Mouse (Mus musculus) granulocyte monocyte progenitor cell, adult 5-6 weeks (primary cell): Measurements from ENCODE around the gene Slit3. TPM values are rescaled to one million over a fixed set of nuclear protein-coding genes. Genes with fewer than 3 reads are reported as not detected.

ENCODE experiments used
- ATAC-seq: replicated peaks from 2 replicates; pipeline ENCODE4 v1.8.0; 2016; ENCODE audit warnings: mild to moderate bottlenecking, moderate TSS enrichment, inconsistent platforms; ENCODE audit not compliant: poor library complexity, severe bottlenecking
- total RNA-seq, 2 experiments: library from RNA; stranded (forward) in 1 of 2; stranded (reverse) in 1 of 2; fragments of 200-712, 200-1000 nt in 1 of 2; fragments of >200 nt in 1 of 2; fragmentation: Nextera tagmentation in 1 of 2; gene quantifications; 2 replicates each; pipeline ENCODE4 v1.2.3; 2014 to 2017

Slit3 gene
- total RNA-seq, 2 experiments from 2014 or later = not detected

DNA sequence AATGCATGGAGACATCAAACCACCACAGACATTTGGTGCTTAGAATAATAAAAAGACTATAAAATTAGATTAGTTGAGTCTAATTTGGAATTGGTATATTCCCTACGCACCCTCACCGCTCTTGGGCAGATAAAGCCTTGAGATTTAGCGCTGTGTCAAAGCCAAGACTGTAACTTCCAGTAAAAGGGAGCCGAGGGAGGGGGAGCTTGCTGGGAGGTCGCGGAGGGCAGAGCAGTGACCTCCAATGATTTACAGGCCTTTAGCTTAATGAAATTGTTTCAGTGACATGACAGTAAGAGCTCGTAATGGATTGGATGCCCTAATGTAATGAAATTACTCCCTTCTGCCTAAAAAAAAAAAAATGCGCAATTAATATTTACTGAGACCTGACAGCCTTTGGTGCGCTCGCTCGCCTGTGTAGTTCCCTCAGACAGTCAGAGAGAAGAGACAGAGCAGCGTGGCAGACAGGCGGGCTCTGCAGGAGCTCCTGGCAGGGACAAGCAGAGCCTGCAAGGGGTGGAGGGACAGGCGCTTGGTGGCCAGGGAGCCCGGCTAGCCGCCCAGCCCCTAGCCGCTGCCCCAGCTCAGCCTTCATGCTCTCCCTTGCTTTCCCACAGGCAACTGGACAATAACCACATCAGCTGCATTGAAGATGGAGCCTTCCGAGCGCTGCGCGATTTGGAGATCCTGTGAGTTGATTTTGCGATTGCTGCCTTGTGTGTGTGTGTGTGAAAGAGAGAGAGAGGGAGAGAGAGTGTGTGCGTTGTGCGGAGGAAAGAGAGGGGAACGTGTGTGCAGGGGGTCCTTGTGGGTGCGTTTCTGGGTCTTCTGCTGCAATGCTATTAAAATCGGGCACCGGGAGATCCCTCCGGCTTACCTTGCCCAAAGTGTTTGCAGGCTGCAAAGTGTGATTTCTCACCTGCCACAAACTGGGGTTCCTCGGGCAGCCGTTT is 423.4 kb downstream of the Slit3 start:
- no peak for ATAC-seq

DNA sequence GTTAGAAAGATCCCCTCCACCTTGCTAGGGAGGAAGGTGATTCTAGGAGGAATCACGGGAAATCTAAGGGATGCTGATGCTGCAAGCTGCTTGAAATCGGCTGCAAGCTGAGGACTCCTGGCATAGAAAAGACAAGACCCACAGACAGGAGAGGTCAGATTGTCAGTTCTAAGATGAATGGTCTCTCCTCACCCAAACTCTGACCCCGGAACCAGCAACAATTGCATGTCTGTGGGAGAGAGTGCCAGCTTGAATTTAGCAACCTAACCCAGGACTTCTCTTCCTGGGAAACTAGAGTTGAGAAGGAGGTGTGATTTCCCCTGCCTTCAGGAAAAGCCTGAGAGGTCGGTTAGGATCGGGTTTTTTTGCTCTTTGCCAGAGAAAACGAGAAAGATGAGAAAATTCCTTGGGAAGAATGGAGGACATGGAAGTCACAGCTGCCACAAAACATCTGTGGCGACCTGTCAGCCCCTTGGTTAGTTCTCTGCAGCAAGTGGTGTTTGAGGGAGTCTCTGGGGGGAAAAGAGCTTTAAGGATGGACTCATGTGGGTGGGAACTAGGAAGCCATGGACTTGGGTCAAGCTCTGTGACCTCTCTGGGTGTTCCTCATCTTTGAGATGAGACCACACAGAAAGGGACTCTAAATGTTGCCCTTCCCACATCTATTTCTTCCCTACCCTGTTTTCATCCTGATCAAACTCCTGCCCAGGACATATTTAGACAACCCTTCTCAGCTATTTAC is 425.2 kb downstream of the Slit3 start:
- no peak for ATAC-seq

DNA sequence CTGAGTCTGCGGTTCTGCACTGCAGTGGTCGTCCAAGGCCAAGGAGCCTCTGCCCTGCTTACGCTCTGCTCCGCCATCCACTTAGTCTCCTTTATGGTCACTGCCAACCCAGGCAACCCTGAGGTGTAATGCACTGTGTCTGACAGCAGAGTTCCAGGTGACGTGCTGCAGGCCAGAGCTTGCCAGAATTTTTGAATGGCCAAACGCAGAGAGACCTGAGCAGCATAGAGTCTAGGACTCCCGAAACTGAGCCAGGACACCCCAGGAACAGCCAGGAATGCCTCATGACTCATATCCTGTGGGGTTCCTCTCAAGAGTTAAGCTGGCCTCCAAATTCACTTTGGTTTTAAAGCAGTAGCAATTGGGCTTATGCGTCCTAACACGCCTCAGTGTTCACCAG is 429.0 kb downstream of the Slit3 start:
- ATAC-seq = no peak

DNA sequence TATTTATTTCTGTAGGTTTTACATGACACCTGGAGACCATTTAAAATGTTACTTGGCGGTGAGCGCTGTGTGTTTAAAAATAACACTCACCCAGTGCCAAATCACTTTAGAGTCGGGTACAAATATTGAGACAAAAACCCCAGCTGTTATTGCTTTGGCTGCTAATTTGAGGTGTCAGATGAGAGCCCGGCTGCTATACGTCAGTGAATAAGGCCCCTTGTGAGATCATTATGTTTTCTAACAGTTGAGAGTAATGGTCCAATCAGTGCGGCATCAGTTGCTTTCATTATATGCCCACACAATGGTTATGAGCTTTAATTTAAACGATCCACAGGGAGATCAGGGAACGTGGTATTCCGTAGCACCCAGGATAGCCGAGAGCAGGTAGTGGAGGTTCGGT is 435.2 kb downstream of the Slit3 start:
- no peak for ATAC-seq

DNA sequence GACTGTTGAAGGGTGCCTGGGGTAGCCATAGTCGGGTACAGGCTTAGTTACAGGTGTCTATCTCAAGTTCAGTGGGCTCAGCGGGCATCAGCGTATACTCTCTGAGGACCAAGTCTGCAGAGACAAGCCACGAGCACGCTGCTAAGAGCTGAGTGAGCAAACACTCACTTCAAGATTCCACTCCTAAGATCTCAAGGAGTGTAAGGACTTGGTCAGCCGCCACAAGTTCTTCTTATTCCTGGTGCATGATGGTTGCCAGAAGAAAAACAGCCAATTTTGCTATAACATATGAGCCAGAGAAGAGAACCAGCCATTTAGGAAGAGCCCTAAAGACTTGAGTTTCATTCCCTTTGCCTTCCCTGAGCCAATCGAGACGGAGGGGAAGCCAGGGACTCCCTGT is 436.5 kb downstream of the Slit3 start:
- ATAC-seq = no peak

DNA sequence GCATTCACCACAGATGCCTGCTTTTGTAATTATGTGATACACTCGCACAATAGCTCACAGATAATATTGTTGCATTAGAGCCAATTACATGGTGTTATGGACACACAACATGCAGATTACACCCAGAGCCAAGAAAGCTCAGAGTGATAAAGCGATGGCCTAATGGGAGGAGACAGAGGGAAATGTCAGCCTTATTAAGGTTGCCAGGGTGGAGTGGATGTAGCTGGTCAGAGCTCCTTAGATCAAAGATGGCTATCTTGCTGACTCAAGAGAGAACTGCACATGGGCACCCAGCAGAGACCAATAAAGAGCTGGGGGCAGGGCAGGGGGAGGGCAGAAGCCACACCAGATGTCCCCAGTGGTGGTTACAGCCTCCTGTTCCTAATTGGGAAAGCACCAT is 437.3 kb downstream of the Slit3 start:
- no peak for ATAC-seq

DNA sequence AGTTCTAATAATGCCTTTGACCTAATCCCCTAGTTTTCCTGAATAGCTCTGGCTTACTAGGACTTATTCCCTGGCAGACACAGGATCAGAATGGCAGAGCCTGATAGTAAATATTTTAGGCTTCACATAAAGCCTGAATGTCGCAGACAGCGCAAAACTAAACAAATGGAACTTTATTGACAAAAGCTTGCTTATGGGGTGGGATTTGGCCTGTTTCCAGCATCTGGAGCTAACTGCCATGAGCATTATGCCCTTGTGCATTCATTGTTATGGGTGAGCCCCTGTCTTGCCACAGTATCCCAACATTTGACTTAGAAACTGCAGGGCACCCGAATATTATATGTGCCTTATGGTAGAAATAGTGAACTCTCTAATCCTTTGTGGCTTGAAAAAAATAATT is 438.4 kb downstream of the Slit3 start:
- no peak for ATAC-seq

DNA sequence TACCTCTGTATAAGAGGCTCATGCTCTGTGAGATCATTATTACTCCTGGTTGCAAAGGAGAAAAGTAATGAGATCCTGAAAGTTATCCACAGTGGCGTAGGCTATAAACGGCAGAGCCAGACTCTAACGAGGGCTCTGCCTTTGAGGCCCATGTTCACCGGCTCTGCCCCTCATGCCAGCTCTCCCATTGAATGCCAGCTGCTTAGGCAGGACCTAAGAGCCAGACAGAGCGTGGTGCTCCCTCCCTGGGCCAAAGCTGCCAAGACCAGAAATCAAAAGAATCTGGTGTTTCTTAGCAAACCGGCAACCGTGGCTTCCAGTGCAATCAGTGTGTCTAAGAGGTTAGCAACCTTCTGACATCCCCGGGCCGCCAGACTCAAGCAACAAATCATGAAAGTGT is 440.7 kb downstream of the Slit3 start:
- no peak for ATAC-seq

DNA sequence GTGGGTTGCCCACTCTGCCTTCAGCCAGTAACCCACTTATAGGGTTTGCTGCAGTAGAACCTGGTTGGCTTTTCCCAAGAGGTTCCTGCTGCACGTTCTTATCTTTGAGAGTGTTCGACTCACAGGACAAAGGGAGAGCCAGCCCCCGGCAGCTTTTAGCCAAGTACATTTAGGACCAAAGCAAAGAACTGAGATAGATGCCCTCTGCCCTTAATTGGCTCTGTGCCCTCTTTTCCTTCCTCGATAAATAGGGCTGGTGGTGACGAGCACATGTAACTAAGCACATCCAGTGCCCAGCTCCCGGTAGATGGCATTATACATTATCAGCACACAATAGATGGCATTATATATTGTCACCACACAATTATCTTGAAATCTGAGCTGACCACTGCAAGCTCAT is 444.3 kb downstream of the Slit3 start:
- no peak for ATAC-seq

DNA sequence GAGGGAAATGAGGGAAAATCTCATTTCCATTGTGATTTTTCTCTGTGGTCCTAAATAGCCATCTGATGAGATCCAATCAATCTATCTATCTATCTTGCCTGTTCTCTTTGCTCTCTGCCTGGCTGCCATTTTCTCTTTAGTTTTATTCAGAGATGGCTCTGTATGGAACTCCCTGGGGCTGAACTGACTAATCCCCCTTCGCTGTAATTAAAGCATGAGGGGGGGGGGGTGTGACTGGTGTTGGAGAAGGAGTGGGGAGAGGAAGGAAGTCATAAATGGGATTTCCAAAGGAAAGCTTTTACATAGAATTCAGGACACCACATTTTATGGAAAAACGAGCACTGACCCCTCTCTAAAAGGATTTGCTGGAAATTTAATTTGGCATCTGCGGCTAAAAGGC is 445.7 kb downstream of the Slit3 start:
- ATAC-seq = no peak

DNA sequence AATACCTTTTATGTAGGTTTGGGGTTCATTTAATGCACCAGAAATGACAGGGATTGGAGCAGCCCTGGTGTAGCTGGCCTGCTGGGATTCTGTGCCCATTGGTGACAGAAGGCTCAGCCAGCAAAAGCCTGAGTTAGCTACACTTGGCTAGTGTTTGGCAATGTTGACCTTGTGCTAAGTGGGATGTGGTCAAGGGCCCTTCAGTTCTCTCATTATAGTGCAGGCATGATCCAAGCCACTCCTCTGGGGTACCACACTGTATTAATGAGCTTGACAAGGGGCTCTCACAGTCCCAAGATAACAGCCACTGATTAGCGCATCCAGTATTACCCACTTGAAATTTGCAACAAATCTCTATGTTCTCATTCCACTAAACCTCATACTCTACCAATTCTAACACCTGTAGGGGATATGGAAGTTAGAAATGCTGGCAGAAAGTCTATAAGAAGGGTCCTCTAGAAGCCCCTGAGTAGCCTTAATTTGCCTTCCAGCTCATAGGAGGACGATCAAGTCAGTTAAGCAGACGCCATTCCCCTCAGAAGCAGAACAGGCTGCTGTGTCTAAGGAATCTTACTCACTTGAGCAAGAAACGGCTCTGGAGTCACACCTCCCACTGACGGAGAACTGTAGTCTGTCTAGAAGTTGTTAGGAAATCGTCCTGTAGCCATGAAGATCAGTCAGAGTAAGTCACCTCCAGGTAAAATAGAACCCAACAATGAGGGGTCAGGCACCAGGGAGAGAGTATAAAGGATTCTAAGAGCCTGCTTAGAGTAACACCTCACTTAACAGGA is 448.3 kb downstream of the Slit3 start:
- ATAC-seq = no peak

DNA sequence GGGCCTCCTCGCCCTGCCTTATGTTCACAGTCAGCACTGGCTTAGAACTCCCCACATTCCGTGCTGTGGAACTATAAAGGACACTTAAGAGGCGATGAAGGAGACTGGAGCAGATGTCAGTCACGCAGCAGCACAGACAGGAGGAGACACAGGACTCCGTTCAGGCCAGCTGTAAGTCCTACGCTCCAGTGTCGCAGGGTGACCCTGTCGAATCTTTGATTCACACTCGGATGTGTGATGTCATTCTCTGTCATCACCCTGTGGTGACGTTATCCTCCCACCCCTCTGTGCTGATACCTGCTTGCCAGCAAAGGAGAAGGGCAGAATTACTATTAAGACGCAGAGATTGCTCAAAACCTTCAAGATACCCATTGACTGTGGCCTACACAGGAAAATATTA is 448.9 kb downstream of the Slit3 start:
- ATAC-seq = no peak

DNA sequence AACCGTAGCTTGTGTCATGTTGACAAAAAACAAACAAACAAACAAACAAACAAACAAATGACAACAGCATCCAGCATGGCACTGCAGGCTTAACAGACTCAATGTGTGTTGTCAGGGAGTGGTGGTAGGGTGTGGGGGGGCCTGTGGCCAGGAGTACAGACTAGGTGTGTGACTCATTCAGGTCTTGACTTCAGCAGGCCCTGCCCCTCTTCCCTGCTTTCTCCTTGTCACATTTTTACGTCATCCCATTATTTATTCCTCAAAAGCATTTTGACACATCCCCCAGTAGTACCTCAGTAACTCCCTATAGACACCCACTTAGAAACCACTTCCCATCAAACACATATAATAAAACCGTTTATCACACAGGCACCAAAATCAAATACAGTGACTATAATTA is 450.9 kb downstream of the Slit3 start:
- ATAC-seq = no peak

DNA sequence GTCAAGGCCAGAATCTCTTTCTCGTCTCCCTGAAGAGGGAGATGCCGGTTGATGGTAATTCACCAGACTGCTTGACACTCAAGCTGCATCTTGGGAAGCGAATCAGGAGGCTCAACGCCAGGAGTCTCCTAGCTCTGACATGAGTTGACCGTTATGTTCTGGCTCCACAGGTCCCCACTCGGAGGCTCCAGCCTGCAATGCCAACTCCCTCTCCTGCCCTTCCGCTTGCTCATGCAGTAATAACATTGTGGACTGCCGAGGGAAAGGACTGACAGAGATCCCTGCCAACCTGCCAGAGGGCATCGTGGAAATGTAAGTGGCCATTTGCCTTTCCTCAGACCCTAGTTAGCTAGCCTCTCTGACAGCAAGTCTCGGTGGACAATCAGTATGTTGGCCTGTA is 457.8 kb downstream of the Slit3 start:
- no peak for ATAC-seq

DNA sequence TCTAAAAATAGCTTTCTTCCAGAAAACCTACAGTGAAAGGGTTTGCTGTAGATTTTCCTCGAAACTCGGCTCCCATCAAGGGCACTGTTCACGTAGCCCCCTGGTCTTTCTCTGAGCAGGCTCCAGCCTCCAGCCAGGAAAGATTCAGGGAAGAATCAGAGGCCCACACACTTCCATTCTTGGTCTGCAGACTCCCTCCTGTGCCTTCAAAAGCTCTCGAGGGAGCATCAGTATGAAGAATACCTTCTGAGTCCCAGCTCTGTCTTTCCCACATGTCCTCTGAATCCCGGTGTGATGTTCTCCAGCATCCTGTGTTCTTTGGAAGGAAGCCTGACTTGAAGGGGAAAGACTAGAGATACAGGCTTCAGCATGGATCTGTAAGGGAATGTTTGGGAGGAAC is 461.6 kb downstream of the Slit3 start:
- no peak for ATAC-seq

DNA sequence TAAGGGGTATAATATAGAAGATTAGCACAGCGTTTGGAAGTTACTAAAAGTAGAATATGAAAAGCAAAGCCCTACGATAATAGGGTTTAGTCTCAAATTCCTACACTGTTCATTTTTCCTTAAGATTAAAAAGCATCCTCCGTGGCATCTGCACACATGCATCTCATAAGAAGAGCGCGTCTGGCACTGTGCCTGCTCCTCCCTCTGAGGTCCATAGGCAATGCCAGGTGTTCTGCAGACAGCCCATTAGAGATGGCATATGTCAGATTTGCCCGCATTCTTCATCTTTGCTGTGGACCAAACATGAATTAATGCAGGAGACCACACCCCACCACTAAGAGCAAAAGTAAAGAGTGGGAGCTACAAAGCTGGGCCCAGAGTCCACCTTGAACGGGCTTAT is 462.6 kb downstream of the Slit3 start:
- no peak for ATAC-seq

DNA sequence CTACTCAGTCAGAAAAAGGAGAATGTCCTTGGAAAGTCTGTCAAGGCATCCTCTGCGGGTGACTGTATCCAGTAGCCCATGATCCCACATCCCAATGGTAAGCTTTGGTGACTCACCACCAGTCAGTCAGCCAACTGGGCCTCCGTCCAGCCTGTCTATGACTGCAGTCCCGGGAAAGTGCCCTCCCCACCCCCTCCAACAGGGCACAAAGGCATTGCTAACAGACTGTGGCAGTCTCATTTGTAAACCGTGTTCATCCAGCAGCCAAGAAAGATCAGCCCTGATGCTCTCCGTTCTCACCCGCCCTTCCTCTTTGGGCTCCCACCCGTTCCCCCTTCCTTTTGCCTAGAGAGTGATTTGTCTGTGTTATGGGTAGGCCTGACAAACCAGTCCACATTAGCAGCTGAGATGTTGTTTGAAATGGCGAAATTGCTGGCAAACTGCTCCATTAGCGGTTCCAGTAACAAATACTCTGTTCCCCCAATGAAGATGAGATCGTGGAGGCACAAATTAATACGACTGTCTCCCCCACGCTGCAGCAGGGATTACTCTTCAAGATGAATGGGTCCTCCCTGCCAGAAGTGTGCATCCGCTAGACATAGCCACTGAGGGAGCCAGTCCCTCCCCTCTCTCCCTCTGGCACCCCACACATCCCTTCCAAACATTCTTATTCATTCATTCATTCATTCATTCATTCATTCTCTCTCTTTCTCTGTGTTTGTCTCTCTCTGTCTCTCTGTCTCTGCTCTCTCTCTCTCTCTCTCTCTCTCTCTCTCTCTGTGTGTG is 466.3 kb downstream of the Slit3 start:
- no peak for ATAC-seq

DNA sequence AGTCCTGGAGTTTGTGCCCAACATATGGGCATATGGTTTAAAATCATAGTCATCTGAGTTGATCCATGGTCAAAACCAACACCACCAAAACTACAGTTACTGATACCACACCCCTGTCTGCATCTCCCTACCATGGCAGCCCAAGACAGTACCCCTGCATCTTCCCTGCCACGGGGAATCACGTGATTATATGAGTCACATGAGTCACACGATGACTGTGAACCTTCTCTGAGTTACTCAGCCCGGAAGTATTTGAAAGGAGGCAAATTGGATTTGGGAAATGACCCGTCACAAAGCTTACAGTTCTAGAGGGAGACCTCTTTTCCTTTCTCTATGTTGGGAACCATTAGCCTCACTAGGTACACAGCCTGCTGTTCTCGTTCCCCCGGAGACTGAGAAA is 468.9 kb downstream of the Slit3 start:
- ATAC-seq = no peak

DNA sequence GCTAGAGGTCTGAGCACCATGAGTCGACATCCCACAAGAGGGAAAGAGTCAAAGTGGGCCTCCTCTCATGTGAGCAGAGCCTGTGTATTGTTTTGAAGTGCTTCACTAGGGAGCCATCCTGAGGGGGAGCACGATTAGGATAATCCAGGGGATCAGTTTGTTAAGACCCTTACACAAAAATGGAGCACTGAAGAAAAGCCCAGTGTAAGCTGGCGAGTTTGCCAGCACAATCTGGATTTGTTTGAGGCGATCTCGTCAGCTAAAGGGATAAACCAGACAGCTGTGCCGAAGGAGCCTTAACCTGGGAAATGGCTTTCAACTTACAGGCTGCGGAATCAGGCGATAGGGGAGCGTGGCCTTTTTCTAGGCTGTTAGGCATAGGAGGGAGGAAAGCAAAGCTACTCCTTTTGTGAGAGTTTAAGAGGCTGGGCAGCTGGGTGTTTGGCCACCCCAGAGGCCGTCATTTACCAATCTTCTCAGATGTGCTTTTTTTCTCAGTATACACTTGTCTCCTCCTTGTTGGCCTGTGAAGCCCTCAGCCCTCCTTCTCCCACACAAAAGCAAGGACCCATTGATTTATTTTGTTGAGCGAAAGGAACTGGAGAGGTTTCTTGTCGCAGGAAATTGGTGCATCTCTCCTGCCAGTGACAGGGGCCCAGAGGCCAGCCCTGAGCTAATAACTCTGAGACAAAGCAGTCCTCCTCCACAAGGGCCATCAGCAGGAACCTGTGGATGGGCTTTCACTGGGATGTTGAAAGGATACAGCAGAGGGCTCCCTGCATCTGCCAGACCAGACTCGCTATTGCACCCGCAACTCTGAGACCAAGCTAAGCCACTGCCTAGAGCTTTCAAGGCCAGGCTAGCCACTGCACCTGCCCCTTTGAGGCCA is 472.4 kb downstream of the Slit3 start:
- no peak for ATAC-seq
